Mouse (Mus musculus) layer of hippocampus, adult 6 months (tissue): ENCODE results near the gene Zfp866. TPM values are rescaled to one million over a fixed set of nuclear protein-coding genes. Genes with fewer than 3 reads are reported as not detected.

Experiments
- long read RNA-seq, 2 experiments: library from polyadenylated mRNA; unstranded; transcript quantifications; one replicate each; pipeline ENCODE4 v2.0.0; 2019 to 2020
- polyA plus RNA-seq: library from polyadenylated mRNA; unstranded; fragments of <200 nt; fragmentation: Nextera tagmentation; gene quantifications from 2 replicates; pipeline ENCODE4 v1.2.3, GENCODE M21; 2021

Gene Zfp866
- 3.4 TPM in 2 replicates for polyA plus RNA-seq
- long read RNA-seq, experiment 1, partial matches to known transcripts: 0 of 4 reads
- long read RNA-seq, experiment 1, other reads (novel, unspliced or antisense): 1 of 4 reads
- long read RNA-seq, experiment 2, transcript Zfp866-202 (4 exons, 3,245 nt): major isoform, 18 of 18 reads
- long read RNA-seq, experiment 2, partial matches to known transcripts: 0 of 18 reads
- long read RNA-seq, experiment 2, other reads (novel, unspliced or antisense): 0 of 18 reads

GRCm38 (mm10) chr8:69790773-69791367 lies at the start of gene Zfp866, which contains the start of gene Atp13a1:
Gene Zfp866, minus strand, starts transcription at chr8:69791178.
Gene Atp13a1, plus strand, starts transcription at chr8:69791163.

GRCm38 (mm10) chr8:69832298-69832853 lies 41.4 kb upstream of the Zfp866 start, which contains the start of gene Pbx4:
Gene Pbx4, plus strand, starts transcription at chr8:69832491.

GRCm38 (mm10) chr8:69822386-69823191 lies 31.6 kb upstream of the Zfp866 start, which contains the start of gene Lpar2:
Gene Lpar2, plus strand, starts transcription at chr8:69822429.

GRCm38 (mm10) chr8:69808094-69808863 lies 17.3 kb upstream of the Zfp866 start, which contains the start of gene Gmip:
Gene Gmip, plus strand, starts transcription at chr8:69808679.

GRCm38 (mm10) chr8:69774503-69775148 lies 16.4 kb downstream of the Zfp866 start, which contains the start of gene Gm20422:
Gene Gm20422, minus strand, starts transcription at chr8:69774886.

GRCm38 (mm10) chr8:69749544-69750454 lies 41.2 kb downstream of the Zfp866 start, which contains the start of gene Zfp963:
Gene Zfp963, minus strand, starts transcription at chr8:69749970.

Other genes with a start within 250 kb of the Zfp866 start
- gene Zfp868, start 165.6 kb downstream of the Zfp866 start, polyA plus RNA-seq: 12.9 and 14.6 TPM in 2 replicates
- gene Zfp964, start 136.7 kb downstream of the Zfp866 start, polyA plus RNA-seq: 1.5 and 1.6 TPM in 2 replicates
- gene Zfp869, start 80.5 kb downstream of the Zfp866 start, polyA plus RNA-seq: 12.4 and 14.6 TPM in 2 replicates
- 4.1 TPM in 2 replicates for gene Zfp963, start 41.2 kb downstream of the Zfp866 start, polyA plus RNA-seq
- gene Gm20422, start 16.3 kb downstream of the Zfp866 start, polyA plus RNA-seq: 0.82 TPM in 1 of 2 replicates, not detected in the other
- 16.9 and 19.4 TPM in 2 replicates for gene Atp13a1, start within 50 bp of the Zfp866 start, polyA plus RNA-seq
- 1.8 TPM in 2 replicates for gene Gmip, start 17.5 kb upstream of the Zfp866 start, polyA plus RNA-seq
- gene Lpar2, start 31.3 kb upstream of the Zfp866 start, polyA plus RNA-seq: 0.13 TPM in 2 replicates
- gene Pbx4, start 41.3 kb upstream of the Zfp866 start, polyA plus RNA-seq: 61.0 and 76.0 TPM in 2 replicates
- 0.59 and 0.89 TPM in 2 replicates for gene Cilp2, start 96.5 kb upstream of the Zfp866 start, polyA plus RNA-seq
- gene Tssk6, start 111.0 kb upstream of the Zfp866 start, polyA plus RNA-seq: 1.1 TPM in 2 replicates
- gene Ndufa13, start 111.4 kb upstream of the Zfp866 start, polyA plus RNA-seq: 798 and 871 TPM in 2 replicates
- 68.6 and 74.2 TPM in 2 replicates for gene Yjefn3, start 111.5 kb upstream of the Zfp866 start, polyA plus RNA-seq
- gene Gatad2a, start 205.2 kb upstream of the Zfp866 start, polyA plus RNA-seq: 7.5 and 9.1 TPM in 2 replicates